Mouse (Mus musculus) kidney, adult 8-10 months (tissue): ENCODE measurements around the gene Tdgf1.
A peak's percentile ranks its signal among the peaks of the same experiment; 100 is the strongest.

Experiments used
- DNase-seq, 2 experiments: peaks; one replicate each; pipeline ENCODE4 v3.0.0; 2022

Gene Tdgf1

DNA sequence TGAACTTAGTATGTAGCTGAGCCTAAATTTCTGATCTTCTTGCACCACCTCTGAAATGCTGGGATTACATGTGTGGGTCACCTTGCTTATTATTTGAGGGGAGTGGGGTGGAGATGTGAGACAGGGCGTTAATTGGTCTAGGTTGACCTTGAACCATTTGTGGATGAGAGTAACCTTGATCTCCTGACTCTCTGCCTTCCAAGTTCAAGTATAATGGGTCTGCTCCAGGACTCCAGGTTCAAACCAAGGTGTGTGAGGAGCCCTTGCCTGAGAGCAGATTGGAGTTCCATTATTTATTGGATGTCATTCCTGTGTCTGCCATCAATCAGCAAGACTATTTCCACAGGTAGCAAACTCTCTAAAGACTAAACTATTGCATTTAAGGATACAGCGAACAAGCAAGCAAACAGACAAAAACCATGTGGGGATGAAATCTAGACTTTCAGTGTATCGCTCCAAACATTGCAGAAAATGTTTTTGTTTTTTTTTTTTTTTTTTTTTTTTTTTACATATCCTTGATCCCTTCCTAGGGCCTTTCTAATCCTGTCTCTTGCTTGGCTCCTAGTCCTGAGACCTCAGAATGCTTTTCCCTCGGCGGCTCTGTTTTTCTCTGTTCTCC, 7.1 kb upstream of the Tdgf1 start:
- DNase-seq: no peak

DNA sequence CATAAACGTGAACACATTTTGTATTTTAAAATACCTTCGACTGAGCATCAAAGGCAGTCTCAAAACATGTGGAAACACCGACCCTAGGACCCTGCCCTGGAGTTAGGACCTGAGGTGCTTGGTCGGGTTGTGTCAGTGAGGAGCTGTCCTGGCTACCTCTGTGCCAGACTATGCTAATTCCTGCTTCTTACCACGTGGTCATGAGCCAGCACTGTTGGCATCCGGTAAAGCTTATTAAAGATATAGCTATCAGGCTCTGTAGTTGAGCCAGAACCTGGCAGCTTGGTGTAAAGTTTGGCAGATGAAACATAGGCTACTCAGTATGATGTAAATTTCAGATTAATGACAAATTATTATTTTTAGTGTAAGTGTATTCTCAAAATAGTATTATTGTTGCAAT, 6.4 kb upstream of the Tdgf1 start:
- DNase-seq: no peak

DNA sequence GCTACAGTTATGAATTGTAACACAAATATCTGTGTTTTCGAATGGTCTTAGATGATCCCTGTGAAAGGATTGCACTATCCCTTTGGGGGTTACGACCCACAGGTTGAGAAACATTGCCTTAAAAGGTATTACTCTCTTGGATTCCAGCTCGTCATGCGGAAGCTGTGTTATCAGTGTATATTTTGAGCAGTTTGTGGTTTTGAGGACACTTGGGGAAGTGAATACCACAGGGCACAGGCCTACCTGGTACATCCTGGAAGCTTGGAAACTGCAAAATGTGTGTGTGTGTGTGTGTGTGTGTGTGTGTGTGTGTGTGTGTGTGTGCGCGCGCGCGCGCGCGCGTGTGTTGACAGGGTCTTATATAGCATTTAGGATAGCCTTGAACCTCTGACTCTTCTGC, 5.9 kb upstream of the Tdgf1 start:
- no peak for DNase-seq

DNA sequence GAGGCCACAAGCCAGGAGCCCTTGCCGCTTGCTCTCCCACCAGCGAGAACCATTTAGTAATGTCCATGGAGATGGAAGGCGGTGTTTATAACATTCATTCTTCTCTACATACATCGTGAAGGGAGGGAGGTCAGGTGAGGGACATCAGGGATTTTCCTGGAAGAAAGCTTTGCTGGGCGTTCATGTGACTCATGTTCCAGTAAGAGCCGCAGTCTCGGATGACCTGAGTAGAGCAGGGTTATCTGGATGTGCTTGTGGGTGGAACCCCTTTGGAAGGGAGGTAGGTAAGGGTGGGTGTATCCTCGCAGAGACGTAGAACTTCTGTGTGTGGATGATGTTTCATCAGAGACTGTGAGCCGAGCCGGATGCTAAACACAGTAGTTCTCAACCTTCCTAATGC, 5.4 kb upstream of the Tdgf1 start, which contains the start of gene Lrrc2:
Gene Lrrc2, plus strand, starts transcription at position 149 of the 400 bp plus-strand sequence.
- no peak for DNase-seq

DNA sequence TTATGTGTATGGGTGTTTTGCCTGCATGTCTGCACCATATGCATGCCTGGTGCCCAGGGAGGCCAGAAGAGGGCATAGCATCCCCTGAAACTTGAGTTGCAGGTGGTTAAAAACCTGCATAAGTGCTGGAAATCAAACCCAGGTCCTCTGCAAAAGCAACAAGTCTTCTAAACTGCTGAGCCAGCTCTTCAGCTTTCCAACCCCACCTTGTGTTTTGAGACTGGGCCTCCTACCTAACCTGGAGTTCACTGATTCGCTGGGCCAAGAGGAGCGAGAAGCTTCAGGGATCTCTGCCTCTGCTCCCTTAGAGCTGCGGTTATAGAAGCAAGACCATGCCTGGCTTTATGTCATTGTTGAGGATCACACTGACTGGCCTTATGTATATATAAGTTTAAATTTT, 4.2 kb upstream of the Tdgf1 start:
- no peak for DNase-seq

DNA sequence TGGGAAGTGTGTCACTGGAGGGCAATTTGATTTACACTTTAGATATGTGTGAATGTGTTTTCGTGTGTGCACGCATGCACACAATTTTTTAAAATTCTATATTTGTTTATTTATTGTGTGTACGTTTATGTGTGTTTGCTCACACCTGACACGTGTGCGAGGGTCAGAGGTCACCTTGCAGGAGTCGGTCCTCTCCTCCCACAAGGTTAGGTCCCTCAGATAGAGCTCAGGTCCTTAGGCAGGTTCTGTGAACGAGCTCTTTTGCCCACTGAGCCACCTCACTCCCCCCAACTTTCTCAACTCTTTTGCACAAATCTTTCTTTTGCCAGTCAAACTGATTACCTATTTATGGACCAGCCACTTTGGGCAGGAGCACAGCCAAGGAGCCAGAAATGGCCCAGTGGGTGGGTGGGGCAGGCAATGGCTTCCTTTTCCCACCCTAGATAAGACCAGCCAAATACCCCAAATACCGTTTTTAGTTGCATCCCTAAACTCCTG, 2.9 kb upstream of the Tdgf1 start:
- no peak for DNase-seq

DNA sequence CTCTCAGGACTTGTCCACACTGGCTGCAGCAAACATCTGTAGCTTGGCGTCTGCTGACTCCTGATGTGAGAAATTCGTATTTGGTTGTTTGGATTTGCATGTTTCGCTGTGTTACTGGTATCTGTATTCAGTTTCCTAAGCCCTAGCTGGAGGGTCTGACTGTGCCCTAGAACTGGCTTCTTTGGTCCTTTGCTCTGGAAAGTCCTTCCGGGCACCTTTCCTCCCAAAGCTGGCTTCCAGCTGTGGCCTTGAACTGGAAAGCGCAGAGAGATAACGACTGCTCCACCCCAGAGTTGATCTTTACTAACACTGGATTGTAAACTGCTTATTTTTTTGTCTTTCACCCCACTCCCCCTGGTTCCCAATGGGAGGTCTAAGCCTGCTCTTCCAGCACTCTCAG, 1.9 kb upstream of the Tdgf1 start:
- no peak for DNase-seq

DNA sequence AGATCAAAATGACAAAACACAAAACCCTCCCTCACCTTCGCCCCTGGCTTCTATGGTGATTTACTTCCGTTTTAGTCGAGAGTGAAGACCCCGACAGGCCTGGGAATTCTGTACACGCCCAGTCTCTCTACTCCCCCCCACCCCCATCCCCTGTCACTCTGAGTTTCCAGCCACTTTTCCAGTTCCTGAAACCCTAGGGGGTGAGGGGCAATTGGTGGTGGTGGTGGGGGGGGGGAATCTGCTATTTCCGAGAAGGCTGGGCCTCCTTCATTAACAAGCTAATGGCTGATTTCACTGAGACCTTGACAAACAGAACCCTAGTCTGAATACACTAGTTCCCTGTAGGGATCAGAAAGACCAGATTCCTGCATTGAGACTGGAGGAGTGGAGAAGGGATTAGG, 1.3 kb upstream of the Tdgf1 start:
- DNase-seq: no peak

DNA sequence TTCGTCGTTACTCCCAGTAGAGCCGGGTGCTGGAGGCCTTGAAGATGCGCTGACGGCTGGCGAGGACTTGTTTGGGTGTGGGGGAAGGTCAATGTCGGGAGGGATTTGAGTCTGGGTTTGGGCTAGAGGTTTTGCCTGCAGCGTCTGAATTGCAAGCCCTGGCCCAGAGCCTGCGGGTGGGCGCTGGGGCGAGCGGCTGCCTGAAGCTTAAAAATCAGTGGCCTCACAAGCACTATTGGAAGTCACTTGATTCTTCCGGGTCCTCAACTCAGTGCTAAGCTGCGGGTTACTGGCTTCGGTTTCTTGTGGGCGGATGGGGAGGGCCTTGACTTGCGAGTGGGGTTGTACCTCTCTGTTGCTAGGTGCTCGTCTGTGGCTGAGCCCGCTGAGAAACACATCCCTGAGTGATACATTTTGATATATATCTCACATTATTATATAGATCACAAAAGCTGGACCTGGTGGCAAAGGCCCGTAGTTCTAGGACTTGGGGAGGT, 638 bp upstream of the Tdgf1 start:
- DNase-seq: no peak

DNA sequence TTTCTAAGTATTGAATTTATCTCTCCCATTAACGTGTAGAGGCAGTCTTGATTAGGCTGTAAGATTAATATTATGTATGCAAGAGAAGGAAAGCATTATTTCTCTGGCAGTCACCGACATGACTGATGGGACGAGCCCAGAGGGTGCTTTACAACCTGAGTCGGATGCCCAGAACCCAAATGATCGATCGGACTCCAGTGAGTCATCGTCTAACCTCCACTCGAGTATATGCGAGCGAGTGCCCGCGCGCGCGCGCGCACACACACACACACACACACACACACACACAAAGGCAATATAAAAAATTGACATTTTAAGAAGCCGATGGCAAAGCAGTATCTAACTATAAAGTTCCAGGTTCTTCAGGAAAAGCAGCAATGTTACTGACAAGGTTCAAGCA, 615 bp downstream of the Tdgf1 start:
- DNase-seq: no peak

DNA sequence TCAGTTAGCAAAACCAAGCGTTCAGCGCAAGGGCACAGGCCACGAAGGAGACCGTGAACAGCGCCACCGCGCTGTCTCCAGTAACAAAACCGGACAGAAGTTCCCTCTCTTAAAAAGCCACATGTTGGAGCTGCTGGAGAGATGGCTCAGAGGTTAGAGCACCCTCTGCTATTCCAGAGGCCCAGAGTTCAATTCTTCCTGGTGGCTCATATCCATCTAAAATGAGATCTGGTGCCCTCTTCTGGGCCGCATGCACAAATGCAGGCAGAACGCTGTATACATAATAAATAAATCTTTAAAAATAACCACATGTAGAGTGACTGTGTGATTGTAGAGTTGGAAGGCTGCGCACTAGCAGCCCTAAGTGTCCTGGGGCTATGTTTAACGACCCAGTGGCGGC, 1.7 kb downstream of the Tdgf1 start:
- no peak for DNase-seq

DNA sequence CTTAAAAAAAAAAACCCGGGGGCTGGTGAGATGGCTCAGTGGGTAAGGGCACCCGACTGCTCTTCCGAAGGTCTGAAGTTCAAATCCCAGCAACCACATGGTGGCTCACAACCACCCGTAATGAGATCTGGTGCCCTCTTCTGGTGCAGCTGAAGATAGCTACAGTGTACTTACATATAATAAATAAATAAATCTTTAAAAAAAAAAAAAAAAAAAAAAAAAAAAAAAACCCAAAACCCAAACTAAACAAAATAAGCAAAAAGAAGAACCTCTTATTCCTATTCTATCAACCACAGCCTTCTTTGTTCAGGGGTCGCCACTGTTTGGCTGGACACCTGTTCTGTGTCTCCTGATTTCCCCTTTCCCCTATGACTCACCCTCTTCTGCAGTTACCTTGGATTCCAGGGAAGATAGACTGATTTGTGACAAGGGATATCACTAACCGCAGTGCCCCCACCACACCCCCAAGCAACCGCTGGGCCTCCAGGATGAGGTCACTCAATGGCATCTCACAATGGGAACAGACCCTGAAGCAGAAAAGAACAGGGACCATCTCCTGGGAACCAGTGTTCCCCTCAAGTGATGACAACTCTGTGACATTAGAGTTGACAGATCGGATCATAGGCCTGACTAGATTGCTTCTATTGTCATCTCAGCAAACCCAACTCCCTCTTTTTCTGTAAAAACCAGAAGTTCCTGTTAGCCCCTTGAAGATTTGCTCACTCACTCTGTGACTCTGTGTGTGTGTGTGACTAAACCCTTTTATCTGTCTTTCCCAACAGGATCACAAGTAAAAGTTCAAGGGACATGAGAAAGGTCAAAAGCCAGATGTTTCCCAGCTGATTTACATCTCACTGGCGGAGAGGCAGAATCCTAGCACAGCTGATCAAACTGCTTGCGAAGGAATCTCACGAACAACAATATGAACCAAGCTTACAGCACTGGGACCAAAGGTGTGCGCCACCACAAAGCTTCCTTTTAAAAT, 8.2 kb downstream of the Tdgf1 start:
- DNase-seq: no peak

DNA sequence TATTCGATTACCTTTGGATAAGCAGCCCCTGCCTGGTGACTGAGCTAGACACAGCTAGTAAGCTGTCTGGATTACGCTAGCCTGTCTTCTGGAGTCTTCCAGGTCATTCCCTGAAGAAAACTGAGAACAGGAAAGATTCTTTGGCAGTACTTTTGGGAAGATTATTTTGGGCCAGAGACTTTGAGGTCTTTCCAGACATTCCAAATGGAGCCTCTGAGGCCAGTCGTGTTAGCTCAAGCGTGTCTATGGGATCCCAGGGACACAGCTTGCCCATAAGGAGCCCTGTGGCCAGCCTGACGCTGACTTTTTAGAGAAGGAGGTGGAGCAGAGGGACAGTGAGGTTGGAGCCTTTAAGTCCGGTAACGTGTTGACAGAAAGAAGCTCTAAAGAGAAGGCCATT, 10.0 kb downstream of the Tdgf1 start:
- no peak for DNase-seq

DNA sequence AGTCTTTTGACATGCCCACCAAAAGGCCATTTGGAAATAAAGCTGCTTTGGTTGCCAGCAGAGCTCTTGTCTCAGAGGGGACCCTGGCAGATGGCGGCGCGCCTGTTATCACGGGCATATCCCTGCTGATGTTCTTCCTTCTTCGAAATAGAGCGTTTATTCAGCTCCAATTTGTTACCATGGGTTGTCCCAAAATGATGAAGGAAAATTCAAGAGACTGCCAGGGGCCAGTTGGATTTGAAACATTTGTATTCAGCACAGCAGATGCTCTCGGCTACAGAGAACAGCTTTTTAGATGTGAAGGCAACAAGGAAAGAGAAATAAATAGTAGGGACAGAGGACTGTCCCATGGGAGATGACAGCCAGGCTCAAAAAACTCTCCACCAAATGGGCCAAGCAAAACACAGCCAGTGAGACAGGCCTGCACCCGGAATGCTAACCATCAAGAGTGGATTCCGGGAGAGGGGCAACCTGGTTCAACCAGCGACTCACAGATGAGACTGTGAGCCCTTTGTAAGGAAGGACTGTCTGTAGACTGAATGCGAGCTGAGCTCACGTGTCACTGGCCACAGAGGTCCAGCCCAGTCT, 12.0 kb downstream of the Tdgf1 start:
- peak in 1 of 2 experiments; percentile 6 for DNase-seq

DNA sequence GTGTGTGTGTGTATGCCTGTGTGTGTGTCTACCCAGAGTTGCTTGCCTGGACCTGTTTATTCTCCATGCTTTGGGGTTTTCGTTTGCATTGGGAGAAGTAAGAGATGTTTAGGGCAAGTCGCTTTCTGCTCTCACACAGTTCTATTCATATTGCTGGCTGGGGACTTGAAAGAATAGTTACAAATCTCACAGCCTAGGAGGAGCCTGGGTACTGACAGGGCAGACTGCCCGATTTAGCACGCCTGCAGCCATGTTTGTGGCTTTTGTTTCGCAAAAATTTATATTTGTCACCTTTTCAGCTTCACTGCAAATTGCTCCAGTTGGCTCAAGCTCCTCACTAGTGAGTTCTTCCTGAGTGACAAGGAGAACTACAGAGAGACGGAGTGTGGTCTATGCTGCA, 14.4 kb downstream of the Tdgf1 start:
- DNase-seq: no peak

DNA sequence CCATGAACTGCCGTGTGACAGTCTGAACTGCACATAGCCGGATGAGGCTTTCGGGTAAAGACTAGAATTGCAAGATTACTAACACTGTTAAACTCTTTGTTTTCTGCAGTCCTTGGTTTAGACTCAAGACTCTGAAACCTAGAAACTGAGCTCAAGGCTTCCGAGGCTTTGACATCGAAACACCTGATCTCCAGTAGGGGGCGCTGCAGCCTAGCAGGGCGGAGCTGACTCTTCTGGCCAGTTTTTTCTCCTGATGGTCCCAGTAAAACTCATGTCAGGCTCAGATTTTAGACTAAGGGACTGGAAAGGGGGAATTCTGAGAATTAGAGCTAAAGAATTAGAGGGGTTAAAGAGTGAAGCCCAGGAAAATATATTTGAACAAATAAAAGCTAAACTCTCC, 23.2 kb downstream of the Tdgf1 start:
- peak; percentile 26 to 64 for DNase-seq

DNA sequence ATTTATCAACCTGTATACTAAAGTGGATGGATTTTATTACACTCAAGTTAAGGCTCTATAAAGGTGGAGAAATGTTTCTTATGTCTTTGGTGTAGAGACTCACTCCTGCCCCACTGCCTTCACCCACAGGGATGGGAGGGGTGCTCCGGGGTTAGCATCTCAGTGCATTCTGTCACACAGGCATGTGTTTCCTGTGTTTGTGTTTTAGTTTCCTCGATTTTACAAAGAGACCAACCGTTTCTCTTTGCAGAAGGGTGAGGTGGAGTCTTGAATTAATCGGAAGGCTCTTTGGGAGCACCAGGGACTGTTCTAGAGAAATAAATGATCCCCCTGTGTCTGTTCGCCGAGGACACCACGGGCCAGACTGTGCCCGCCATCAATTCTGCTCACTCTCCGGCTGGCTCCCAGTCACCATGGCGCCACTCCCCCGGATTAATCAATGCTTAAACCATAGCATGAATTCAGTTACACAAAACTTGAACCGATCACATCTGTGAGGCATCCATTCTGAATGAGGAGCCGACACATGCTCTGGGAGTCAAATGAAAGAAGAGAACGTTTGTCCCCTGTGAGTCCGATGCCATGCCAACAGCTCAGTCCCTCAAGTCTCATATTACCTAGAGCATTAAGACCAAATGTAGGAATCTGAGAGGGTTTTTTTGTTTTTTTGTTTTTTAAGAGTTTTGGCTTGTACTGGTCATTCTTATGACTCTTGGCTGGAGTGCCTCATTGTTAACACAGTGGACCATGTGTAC, 25.1 kb downstream of the Tdgf1 start:
- no peak for DNase-seq

DNA sequence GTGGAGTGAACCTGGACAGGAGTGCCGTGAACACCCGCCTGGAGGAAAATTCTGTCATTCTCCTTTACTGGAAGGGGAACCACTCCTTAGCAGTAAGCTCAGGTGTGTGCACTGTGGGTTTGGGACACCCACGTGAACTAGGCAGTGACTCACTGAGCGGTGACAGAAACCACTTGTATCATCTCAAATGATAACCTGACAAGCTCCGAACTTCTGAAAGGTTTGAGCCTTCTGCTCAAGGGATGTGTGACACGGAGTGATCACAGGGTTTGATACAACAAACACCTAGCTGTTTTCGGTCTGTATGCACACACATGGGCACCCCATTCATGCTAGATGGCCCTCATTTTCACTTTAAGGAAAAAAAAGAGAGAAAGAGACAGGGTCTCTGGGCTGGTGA, 29.2 kb downstream of the Tdgf1 start, which contains the start of gene Fam240a:
Gene Fam240a, minus strand, starts transcription at position 76 of the 400 bp plus-strand sequence.
- DNase-seq: no peak

DNA sequence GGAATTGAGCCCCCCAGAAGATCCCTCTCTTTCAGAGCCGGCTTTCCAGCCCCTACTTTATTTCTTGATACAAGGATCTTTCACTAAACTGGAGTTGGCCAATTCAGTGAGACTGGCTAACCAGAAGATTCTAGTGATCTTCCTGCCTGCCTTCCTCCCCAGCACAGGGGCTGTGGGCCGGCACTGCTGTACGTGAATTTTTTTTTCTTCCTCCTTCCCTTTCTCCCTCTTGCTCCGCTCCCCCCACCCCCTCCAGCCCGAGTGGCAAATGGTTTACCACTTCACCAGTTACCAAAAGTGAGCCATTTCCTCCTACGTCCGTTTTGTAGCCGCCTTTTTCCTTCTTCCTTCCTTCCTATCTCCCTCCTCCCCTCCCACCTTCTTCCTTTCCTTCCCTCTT, 30.5 kb downstream of the Tdgf1 start:
- DNase-seq: no peak

DNA sequence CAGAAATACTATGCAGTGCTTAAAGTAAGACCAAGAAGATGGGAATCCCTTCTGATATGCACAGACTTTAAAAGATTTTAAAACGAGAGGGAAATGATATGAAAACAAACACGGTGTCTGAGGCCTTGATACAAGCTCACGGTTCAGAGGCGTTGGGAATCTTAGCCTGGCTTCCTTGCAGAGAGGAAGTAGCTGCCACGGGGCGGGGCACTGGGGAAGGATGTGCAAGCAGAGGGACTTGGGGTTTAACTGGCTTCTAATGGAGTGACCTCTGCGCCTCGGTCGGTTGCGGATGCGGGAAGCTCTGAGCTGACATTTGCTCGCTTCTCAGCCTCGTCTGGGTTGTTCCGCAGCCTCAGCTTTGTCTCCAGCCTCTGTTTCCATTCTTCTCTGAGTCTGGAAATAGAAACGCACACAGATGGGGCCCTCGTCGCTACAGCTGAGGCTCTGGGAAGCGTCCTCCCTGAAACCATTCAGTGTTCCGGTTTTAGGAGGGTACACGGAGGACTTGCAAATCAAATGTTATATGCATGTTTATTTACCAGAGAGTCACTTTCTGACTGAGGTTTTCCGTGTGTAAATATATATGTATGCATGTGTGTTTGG, 31.2 kb downstream of the Tdgf1 start:
- no peak for DNase-seq

DNA sequence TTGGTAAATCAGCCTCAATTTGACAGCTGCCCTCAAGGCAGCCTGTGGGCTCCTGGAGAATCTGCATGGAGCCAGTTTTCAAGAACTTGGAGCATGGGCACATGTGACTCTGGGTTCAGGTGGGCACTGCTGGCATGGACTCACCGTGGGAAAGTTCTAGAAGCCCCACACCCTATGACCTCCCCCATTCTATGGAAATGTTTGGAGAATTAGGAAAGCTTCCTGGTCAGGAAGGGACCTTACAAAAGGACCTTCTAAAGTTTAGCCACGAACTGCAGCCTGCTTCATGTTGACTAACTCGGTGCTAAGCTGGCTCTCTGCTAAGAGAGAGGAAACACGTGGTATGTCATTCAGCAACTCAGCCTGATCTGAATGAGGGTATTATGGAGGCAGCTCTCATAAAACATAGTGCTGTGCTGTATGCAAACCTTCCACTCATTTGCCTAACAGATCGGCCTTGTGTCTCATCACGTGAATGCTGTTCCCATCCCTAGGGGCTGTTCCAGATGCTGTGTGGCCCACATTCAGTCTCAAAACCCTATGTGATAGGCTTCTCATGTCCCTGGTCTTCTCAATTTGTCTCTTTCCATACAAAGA, 36.5 kb downstream of the Tdgf1 start:
- DNase-seq: no peak

DNA sequence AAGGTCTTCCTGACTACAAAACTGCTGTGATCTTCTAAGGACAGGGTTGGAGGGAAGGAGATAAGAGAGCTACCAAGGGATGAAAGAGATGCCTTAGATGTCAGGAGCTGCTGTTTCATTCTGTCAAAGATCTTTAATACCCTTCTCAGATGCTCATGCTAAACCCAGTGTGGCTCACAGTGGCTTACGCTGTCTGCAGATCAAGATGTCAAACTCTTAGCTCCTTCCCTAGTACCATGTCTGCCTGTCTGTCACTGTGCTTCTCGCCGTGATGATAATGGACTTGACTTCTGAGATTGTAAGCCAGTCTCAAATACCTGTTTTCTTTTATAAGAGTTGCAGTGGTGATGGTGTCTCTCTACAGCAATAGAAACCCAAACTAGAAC, 37.3 kb downstream of the Tdgf1 start:
- DNase-seq: no peak
